ENCODE assay signal across 1 mouse cellular context in genomic region chr11:79584191-79584590, GRCm38 (mm10).
TF ChIP-seq lines count a peak whose summit lies in the region.

No protein-coding gene starts in this region.

TF ChIP-seq in MEL, 35 proteins besides CTCF, POLR2A, EP300 and RAD21 (continued from another document):
- TF ChIP-seq POLR2AphosphoS5 (IDR thresholded peaks at IDR 0.05; ENCODE audit: borderline replicate concordance, low read depth, low read length) (no peak), MEF2A (IDR thresholded peaks at IDR 0.05; ENCODE audit: extremely low read depth, insufficient replicate concordance, low read depth, low read length, poor library complexity, severe bottlenecking) (no peak), ZC3H11A (IDR thresholded peaks at IDR 0.05; ENCODE audit: low read depth, low read length) (peak; percentile 96), MYC (IDR thresholded peaks at IDR 0.05; ENCODE audit: low read depth, low read length) (0 out of 2 replicates have a peak, but pooled peaks have one; percentile 18), ZMIZ1 (IDR thresholded peaks at IDR 0.05; ENCODE audit: low read depth, low read length) (no peak), UBTF (IDR thresholded peaks at IDR 0.05; ENCODE audit: borderline replicate concordance, insufficient read depth, low read depth, low read length) (no peak), E2F4 (IDR thresholded peaks at IDR 0.05; ENCODE audit: borderline replicate concordance, low read depth, low read length) (no peak), USF2 (IDR thresholded peaks at IDR 0.05; ENCODE audit: borderline replicate concordance in 1 of 2, insufficient read depth in 1 of 2, low read depth in 1 of 2, low read length in 2 of 2) (no peak), TCF12 (IDR thresholded peaks at IDR 0.05; ENCODE audit: low read depth, low read length) (0 out of 2 replicates have a peak, but pooled peaks have one; percentile 18), ZKSCAN1 (IDR thresholded peaks at IDR 0.05; ENCODE audit: low read depth, low read length) (no peak), GATA1 (IDR thresholded peaks at IDR 0.05; ENCODE audit: low read depth, low read length) (no peak), NRF1 (IDR thresholded peaks at IDR 0.05; ENCODE audit: insufficient read depth, low read depth, low read length, poor library complexity, severe bottlenecking) (no peak), RCOR1 (IDR thresholded peaks at IDR 0.05; ENCODE audit: low read depth, low read length) (no peak), SMC3 (IDR thresholded peaks at IDR 0.05; ENCODE audit: low read depth, low read length) (peak; percentile 99), CHD1 (IDR thresholded peaks at IDR 0.05; ENCODE audit: low read depth, low read length) (no peak), MXI1 (IDR thresholded peaks at IDR 0.05; ENCODE audit: low read depth, low read length) (no peak), MAFK (IDR thresholded peaks at IDR 0.05; ENCODE audit: borderline replicate concordance, low read depth, low read length) (no peak), TBP (IDR thresholded peaks at IDR 0.05; ENCODE audit: low read depth, low read length) (no peak)
